Mouse (Mus musculus): ENCODE measurements around the gene Kirrel3. TPM values are rescaled to one million over a fixed set of nuclear protein-coding genes. Genes with fewer than 3 reads are reported as not detected.

Gene Kirrel3
- total RNA-seq, 2 experiments from 2014 or later = 66.3 to 71.9 TPM

DNA sequence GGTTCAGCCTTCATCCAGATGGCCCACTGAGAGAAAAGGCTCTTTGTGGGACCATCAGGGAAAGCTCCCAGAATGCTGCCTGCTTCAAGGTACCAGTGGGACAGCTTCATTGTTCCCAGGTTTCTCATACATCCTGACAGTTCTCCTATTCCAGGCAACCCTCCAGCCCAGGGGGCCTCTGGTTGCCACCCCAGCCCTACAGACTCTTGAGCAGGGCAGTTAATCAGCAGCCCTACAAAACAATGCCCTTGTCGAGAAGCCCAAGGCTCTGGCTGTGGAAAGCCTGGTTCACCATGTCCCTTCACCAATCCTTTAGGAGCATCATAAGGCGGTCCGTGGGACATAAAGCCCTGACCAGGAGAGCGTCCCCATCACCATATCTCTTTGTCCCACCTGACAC, 567.0 kb downstream of the Kirrel3 start:
- intact Hi-C loops (cut with DNase I) = no loop called here
- no peak for DNase-seq (ENCODE audit: low spot score in 2 of 2)

GRCm38 (mm10) chr9:35053081-35053480, 567.4 kb downstream of the Kirrel3 start:
- intact Hi-C loops (cut with DNase I) = no loop called here
- DNase-seq (ENCODE audit: low spot score in 2 of 2) = no peak

DNA sequence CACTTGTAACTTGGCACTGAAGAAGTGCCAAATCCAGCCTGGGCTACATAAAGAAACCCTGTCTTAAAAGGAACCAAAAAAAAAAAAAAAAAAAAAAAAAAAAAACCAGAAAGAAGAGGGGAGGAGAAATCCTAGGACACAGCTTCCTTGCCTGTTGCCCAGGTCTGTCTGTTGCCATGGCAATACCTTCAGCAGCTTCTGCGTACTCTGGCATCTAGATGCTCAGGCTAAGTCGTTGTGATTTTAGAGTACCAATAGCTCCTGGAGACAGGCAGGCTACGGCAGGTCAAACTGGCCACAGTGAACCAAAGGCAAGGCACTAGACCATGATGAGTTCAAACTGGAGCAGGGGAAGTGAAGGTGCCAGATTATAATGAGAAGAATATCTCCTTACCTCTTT, 568.0 kb downstream of the Kirrel3 start:
- intact Hi-C loops (cut with DNase I) = no loop called here
- no peak for DNase-seq (ENCODE audit: low spot score in 2 of 2)

- intact Hi-C loops (cut with DNase I) = no loop called here
- DNase-seq (ENCODE audit: low spot score in 2 of 2) = no peak
These were observed 570.0 kb downstream of the Kirrel3 start for GRCm38 (mm10) chr9:35055528-35056330.

- intact Hi-C loops (cut with DNase I) = no loop called here
- DNase-seq (ENCODE audit: low spot score in 2 of 2) = no peak
These were observed 570.9 kb downstream of the Kirrel3 start for GRCm38 (mm10) chr9:35056611-35057010.

- no peak for DNase-seq (ENCODE audit: low spot score in 2 of 2)
These were observed 571.9 kb downstream of the Kirrel3 start for GRCm38 (mm10) chr9:35057631-35058030.

GRCm38 (mm10) chr9:35058186-35058585, 572.5 kb downstream of the Kirrel3 start:
- intact Hi-C loops (cut with DNase I) = no loop called here
- DNase-seq (ENCODE audit: low spot score in 2 of 2) = no peak

More at GRCm38 (mm10) chr9:35057631-35058030, 571.9 kb downstream of the Kirrel3 start:
- intact Hi-C loops (cut with DNase I) = no loop called here

DNA sequence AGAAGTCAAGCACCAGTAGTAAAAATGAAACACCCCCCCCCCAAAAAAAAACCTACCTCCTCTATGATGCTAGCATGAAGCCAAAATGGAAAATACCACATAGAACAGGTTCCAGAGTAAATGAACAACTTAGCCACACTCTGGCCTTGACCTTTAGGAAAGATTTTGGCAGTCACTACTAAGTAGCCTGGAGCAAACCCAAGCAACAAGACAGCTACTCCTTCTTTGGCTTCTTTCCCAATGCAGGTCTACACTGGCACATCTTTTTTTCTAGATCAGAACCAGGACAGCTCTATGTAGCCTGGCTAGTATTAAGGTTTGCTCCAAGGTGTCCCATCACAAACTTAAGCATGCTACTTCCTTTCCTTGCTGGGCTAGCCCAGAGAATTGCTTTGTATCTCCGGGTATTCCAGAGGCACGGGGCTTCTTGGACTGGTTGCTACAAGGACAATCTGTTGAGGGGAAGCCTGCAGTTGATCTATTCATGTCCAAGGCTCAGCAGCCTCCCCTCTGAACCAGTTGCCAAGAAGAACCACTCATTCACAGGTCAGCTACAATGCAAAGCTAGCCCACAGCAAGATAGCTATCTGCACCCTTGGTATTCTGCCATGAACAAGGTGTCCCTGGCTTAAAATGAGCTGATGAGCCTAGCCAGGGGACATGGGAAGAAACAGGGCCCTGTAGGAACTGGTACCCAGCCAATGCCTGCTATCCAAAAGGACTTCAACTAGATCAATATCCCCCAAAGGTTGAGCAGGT, 573.1 kb downstream of the Kirrel3 start:
- intact Hi-C loops (cut with DNase I) = no loop called here
- DNase-seq (ENCODE audit: low spot score in 2 of 2) = peak in 1 of 2 experiments; percentile 1

DNA sequence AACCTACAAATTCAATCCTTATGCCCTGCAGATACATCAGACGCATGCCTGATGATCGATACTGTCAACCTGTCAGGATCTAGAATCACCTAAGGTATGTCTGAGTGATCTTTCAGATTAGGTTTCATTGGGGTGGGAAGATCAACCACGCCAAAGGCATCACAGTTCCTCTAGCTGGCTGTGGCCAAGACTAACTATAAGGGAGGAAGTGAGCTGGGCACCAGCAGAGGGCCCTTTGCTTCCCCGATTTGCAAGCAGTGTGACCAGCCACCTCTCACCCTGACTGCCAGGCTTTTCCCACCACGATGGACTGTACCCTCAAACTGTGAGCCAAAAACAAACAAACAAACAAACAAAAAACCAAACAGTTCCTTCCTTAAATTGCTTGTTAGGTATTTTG, 574.2 kb downstream of the Kirrel3 start:
- intact Hi-C loops (cut with DNase I) = no loop called here

DNA sequence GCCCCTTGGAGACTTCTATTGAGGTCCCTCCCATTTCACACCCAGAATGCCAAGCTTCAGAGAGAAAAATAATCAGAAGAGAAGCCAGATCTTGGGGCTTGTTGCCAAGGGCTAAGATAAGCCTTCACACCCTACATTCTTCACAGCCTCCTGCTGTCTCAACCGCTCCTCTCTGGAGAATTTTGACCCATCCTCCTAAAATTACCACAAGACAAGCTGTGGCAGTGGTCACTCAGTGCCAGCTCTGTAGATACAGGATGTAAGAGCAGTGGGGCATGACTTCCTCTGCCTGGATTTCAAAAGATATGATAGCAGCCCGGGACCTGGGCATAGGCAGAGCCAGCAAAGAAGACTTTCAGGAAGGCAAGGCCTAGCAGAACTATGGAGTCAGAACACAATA, 575.8 kb downstream of the Kirrel3 start:
- intact Hi-C loops (cut with DNase I) = no loop called here
- peak in 1 of 2 experiments; percentile 3 for DNase-seq (ENCODE audit: low spot score in 2 of 2)

More for the DNA sequence above, 574.2 kb downstream of the Kirrel3 start:
- peak in 1 of 2 experiments; percentile 1 for DNase-seq (ENCODE audit: low spot score in 2 of 2)
